In the genomic region with DNA sequence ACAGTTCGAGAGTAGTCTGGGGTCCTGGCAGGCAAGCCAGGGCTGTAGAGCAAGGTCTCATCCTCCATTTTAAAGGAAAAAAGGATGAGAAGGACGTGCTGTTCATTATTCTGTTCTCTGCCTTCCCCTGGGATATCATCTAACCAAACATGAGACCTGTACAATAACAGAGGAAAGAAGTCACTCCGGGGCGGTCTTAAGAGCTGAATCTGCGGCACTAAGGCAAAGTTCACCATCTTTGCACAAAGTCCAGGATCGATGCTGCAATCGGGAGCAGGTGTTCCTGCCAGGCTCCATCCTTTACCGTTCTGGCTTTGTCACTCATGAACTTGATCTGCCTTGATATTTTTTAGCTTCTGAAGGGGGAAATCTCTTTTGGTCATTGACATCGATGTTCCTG, we compare ENCODE assay signal across 18 mouse cellular contexts.
"Had no signal": no experiment of that assay in that cellular context is flagged by ENCODE, and none has a peak within 500 bp of the region (broad histone marks: within the 10 kb centered on the region; RNA-seq: fewer than 3 reads in every experiment).

No protein-coding gene starts in this region.

- H3K27me3 ChIP-seq: midbrain, embryonic 12.5 days; neural tube, embryonic 13.5 days; neural tube, embryonic 15.5 days had no signal

- H3K4me1 ChIP-seq: midbrain, embryonic 10.5 days; midbrain, embryonic 12.5 days; neural tube, embryonic 13.5 days; neural tube, embryonic 15.5 days had no signal

- H3K9ac ChIP-seq: lung, embryonic 14.5 days; midbrain, embryonic 12.5 days; neural tube, embryonic 13.5 days; neural tube, embryonic 15.5 days had no signal

- H3K9me3 ChIP-seq: midbrain, embryonic 12.5 days; neural tube, embryonic 13.5 days; neural tube, embryonic 15.5 days had no signal

- DNase-seq: lung, adult 18-20 months; lung, embryonic 14.5 days; lung, postnatal 10 days; lung, postnatal 4 days; midbrain, embryonic 14.5 days; retina, postnatal 1 day; right cerebral cortex, adult 18-20 months; right cerebral cortex, postnatal 25 days; right cerebral cortex, postnatal 4 days; spleen, adult 18-20 months; thymus, adult 18-20 months; thymus, postnatal 14 days; thymus, postnatal 36 days had no signal

- H3K4me3 ChIP-seq: midbrain, embryonic 10.5 days; midbrain, embryonic 12.5 days; myocyte; neural tube, embryonic 13.5 days; neural tube, embryonic 15.5 days had no signal

- H3K36me3 ChIP-seq: midbrain, embryonic 10.5 days; midbrain, embryonic 12.5 days; neural tube, embryonic 15.5 days had no signal

- H3K27ac ChIP-seq: midbrain, embryonic 10.5 days; midbrain, embryonic 12.5 days; neural tube, embryonic 13.5 days; neural tube, embryonic 15.5 days had no signal
